Mouse (Mus musculus) spleen, adult 12 weeks (tissue): ENCODE data around the gene Ccdc117.
"Not testable (repeated sequence)": the region's sequence is repeated elsewhere in the genome, so short reads cannot be mapped to it uniquely, and the experiment has no call there.

Source experiments
- DNase-seq: peaks from one replicate; pipeline ENCODE4 v3.0.0; 2022; ENCODE audit warnings: low spot score

Gene Ccdc117

GRCm38 (mm10) chr11:5541799-5542481, at the start of gene Ccdc117:
TSS of gene Ccdc117 (minus strand) at chr11:5542187.
- DNase-seq = peak; percentile 84

DNA sequence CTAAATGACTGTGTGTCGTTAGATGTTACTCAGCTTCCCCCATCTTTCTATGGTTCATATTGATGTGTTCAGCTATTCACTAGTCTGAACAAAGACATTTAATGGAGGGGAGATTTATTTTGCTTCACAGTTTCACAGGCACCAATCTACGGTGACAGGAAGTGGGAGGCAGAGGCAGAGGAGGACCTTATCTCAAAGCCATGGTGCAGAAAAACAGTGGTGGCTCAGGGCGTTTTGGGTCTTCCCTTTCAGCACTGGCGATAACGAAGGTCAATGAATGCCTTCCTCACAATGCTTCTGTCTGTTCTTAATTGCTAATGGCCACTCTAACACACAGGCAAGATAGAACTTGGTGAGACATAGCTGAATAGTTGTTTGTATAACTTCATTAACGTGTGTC, 33.1 kb upstream of the Ccdc117 start:
- no peak for DNase-seq

DNA sequence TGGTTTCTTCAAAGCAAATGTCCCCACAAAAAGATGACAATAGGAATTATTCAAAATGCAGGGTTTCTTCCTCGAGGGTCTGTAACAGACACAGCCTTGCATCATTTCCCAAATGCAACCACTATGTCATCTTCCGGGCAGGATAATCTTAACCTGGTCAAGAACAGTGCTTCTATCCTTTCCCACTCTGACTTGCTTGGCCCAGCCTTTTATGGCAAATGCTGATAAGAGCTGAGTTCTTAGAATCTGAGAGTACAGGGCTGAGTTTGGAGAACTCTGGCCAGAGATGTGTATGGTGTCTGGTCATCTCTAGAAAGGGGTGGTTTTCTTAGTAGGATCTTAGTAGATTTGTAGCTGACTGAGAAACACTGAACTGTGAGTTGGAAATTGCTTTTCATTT, 31.8 kb upstream of the Ccdc117 start:
- DNase-seq = no peak

- no peak for DNase-seq
Measured at GRCm38 (mm10) chr11:5571856-5572255, 29.9 kb upstream of the Ccdc117 start.

GRCm38 (mm10) chr11:5569474-5569873, 27.5 kb upstream of the Ccdc117 start, which contains the start of gene Ankrd36:
TSS of gene Ankrd36 (plus strand) at chr11:5569684.
- DNase-seq = no peak

- DNase-seq = no peak
Measured at GRCm38 (mm10) chr11:5568082-5568481, 26.1 kb upstream of the Ccdc117 start.

DNA sequence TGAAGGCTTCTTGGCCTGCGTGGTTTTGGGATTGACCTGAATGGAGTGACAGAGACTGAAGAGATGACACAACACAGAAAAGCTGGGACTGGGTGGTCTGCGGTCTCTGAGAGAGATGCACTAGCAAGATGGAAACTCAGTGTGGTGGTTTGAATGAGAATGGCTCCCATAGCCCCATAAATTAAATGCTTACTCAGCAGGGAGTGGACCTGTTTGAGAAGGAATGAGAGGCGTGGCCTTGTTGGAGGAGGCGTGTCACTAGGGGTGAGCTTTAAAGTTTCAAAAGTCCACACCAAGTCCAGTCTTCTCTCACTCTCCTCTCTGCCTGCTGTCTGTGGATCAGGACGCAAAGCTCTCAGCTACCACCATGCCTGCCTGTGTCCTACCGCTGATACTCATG, 25.7 kb upstream of the Ccdc117 start:
- DNase-seq = no peak

GRCm38 (mm10) chr11:5566506-5566905, 24.5 kb upstream of the Ccdc117 start:
- DNase-seq = no peak

- no peak for DNase-seq
Measured at GRCm38 (mm10) chr11:5565596-5565995, 23.6 kb upstream of the Ccdc117 start.

DNA sequence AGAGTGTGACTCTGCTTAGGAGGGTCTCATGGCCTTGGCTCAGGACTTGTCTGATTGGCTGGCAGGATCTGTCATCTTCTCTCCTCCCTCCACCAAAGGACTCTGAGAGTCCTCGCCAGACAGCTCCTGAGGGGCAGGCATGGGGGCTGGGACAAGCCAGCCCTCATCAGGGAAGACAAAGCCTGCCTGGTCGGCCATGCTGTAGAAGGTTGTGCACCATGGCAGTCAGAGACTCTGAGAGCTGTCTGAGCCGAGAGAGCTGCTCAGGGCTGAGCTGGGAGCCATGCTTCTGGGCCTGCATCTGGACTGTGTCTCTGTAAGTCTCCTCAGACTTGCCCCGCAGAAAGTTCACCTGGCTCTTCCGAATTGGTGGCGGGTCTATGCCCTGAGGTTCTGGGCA, 21.9 kb upstream of the Ccdc117 start:
- DNase-seq = no peak

DNA sequence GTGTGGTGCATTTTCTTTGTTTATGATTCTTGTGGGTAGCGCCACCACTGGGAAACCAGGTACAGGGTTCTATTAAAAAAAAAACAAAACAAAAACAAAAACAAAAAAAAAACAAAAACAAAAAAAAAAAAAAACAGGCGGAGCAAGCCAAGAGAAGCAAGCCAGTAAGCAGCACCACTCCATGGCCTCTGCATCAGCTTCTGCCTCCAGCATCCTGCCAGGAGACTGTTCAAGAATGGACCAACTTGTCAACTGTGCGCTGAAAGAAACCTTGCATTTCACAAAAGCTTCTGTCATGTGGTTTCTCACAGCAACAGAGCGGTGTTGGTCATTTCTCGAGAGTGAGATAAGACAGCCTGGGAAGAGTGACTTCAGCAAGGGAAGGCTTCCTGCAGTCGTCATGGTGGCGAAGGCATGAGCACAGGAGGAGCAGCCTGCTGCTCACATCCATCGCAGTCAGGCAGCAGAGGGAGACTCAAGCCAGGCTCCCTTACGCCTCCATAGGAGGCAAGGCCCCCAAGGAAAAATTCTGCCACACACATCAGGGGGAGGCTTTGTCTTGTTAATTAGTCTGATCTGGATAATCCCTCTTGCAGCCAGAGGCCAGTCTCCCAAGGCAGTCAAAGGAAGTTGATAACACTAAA, 20.8 kb upstream of the Ccdc117 start:
- DNase-seq = no peak

GRCm38 (mm10) chr11:5560273-5560672, 18.3 kb upstream of the Ccdc117 start:
- DNase-seq = no peak

DNA sequence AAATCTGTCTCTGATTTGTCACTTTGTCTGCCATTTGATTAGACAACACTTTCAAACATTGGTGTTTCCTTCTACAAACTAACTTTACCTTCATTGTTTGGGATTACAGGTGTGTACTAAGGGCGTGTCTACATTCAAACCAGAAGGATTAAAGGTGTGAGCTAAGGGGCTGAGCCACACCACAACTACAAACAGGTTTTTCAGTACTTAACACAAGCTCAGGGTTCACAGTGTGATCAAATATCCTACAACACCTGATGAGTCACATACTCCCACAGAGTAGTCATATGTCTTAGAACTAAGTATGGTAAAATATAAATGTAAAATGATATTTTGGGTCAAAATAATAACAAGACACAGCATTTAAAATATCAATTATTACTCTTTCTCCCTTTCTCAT, 9.9 kb upstream of the Ccdc117 start:
- no peak for DNase-seq

DNA sequence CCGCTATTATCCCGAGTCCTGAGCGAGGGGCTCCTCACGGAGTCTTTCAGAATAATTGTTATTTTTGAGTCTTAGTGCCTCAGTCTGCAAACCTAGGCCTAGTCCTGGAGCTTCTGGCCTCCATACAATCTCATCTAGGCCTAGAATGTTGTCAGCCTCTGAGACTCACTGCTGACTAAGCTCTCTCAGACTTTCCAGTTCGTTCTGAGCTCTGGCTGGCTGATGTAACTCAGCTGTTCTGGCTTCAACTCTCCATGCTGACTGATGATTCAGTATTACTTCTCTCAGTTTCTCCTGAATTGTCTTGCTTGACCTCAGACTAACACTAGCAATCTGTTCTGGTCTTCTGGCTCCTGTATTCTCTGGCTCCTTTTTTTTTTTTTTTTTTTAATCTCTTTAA, 9.4 kb upstream of the Ccdc117 start:
- no peak for DNase-seq

DNA sequence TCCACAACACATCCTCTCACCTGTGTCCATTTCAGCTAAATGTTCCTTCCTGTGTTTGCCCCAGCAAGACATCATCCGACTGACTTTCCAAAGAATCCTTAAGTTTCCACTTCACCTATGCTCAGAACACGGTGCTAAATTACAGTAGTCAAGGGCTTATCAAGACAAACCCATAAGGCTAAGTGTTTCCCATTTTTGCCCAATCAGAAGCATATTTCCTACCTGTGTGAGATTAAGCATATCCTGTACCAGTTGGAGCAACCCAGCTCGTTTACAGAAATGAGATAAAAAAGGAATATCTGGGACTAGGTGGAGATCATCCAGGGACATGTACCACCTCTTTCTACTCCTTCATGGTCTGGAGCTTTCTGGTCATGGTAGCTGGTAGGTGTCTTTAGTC, 4.7 kb upstream of the Ccdc117 start:
- DNase-seq = no peak

DNA sequence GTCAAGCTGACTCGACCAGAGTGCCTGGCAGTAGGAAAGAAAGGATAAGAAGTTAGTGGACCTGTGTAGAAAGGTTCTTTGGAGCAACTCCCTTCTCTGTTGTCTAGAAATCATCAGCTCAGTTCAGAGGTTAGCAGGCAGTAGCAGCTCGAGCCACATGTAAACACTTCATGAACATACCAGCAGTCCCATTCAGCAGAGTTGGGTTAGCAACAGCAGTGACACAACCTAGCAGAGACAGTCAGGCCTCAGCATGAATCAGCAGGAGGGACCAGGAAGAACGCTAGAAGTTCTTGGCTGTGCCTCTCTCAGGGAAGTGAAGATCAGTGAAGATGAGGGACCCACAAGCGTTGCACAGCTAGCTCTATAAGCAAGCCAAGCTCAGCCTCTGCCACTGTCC, 3.5 kb upstream of the Ccdc117 start:
- DNase-seq = no peak

DNA sequence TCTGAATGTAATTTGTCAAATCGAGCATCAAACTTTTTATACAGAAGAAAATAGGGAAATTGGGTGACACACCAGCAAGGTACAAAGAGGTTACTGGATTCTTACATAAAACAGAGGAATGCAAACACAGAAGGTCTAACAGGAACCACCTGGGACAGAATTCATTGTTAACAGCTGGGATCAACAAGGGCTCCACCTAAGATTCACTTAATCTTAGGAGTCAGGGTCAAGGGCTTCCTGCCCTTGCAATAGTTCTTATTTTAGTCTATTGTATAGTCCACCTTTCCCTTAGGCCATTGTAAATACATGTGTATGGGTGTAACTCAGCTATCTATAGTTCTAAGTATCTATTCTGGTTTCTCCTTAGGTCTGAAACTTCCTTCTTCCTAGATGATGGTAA, 2.7 kb upstream of the Ccdc117 start:
- DNase-seq = not testable (repeated sequence)

GRCm38 (mm10) chr11:5543281-5543680, 1.3 kb upstream of the Ccdc117 start:
- no peak for DNase-seq

- no peak for DNase-seq
Measured at GRCm38 (mm10) chr11:5542482-5543185, 647 bp upstream of the Ccdc117 start.

DNA sequence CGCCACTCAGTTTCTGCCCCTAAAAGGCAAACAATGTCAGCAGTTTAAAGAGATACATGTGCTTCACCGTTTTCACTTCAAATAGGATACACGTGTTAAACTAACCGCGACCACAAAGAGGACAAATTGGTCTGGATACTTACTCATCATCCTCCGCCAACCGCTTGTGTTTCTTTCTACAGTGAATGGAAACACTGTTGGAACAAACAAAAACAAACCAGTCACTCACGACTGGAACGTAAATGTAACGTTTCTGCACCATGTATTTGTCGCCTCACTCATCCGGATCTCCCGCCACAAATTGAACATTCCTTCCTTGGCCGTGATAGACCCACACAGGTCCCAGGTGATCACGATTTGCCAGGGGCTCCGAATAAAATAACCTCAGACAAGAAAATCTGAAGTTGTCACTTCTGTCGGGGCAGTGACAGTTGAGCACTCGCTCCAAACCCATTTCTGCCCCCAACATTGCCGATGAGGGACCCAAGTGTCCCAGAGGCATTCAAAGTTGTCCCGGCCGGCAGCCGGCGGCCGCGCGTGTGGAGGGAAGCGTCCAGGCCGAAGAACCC, 673 bp downstream of the Ccdc117 start:
- no peak for DNase-seq

DNA sequence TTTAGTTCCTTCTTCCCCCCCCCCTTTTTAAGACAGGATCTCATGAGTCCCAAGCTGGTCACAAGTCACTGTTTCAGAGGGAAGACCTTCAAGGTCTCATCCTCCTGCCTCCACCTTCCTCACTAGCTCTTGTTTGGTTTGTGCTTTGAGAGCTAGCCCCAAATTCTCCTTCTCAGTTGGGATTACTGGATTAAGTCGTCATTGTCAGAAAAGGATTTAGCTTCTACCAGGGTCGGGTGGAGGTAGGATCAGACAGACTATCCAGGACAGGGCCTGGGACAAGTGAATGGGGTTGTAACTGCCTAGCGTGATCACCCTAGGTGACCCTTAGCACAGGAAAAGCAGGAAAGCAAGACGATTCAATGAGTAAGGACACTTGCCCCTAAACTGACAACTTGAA, 1.7 kb downstream of the Ccdc117 start:
- DNase-seq = no peak

- DNase-seq = not testable (repeated sequence)
Measured at GRCm38 (mm10) chr11:5537454-5537853, 4.5 kb downstream of the Ccdc117 start.

DNA sequence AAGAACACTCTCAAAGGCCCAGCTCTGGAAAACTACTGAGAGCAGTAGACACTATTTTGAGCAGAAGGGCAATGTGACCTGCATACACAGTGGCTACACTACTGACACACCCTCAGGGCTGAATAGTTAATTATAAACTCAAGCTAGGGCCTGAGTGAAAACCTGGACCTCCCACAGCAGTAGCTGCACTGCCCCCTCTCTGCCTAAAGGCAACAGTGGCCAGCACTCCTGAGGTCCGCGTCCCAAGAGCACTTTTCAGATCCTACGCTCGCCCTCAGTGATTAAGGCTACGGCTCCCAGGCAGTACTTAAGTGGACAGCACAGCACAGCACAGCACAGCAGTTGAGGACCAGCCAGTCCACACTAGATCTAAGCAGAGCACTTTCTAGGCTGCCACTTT, 8.9 kb downstream of the Ccdc117 start:
- DNase-seq = no peak
